Mouse (Mus musculus) hindbrain, embryonic 13.5 days (tissue): Measurements from ENCODE around the gene Gm9117. TPM values are rescaled to one million over a fixed set of nuclear protein-coding genes. Genes with fewer than 3 reads are reported as not detected.
"Not testable (repeated sequence)": the region's sequence is repeated elsewhere in the genome, so short reads cannot be mapped to it uniquely, and the experiment has no call there.

ENCODE experiments used
- ATAC-seq: fragments of 200-750 bp; cut with Nextera tagmentation; 2 replicates; pipeline ENCODE4 v1.8.0; 2017; ENCODE audit warnings: moderate TSS enrichment; ENCODE audit not compliant: low FRiP score
- H3K27ac ChIP-seq: fragments of 300-500 bp; sonication (generic); 2 replicates; pipeline ENCODE4 v1.5.1; 2015; ENCODE audit warnings: inconsistent platforms, mild to moderate bottlenecking, moderate library complexity
- H3K27me3 ChIP-seq: fragments of 300-500 bp; sonication (generic); 2 replicates; pipeline ENCODE4 v1.6.1; 2015; ENCODE audit warnings: mild to moderate bottlenecking, inconsistent platforms
- H3K36me3 ChIP-seq: fragments of 300-500 bp; sonication (generic); 2 replicates; pipeline ENCODE4 v1.6.1; 2015; ENCODE audit warnings: mild to moderate bottlenecking, inconsistent platforms
- H3K4me1 ChIP-seq: fragments of 300-500 bp; sonication (generic); replicated peaks from 2 replicates; pipeline ENCODE4 v1.6.1; 2015; ENCODE audit warnings: inconsistent platforms
- H3K4me2 ChIP-seq: fragments of 300-500 bp; sonication (generic); 2 replicates; pipeline ENCODE4 v1.6.1; 2015; ENCODE audit warnings: inconsistent platforms, mild to moderate bottlenecking, moderate library complexity
- H3K4me3 ChIP-seq: fragments of 300-500 bp; sonication (generic); 2 replicates; pipeline ENCODE4 v1.5.1; 2015; ENCODE audit warnings: mild to moderate bottlenecking, inconsistent platforms
- H3K9ac ChIP-seq: fragments of 300-500 bp; sonication (generic); 2 replicates; pipeline ENCODE4 v1.6.1; 2015; ENCODE audit warnings: mild to moderate bottlenecking, inconsistent platforms
- H3K9me3 ChIP-seq: fragments of 300-500 bp; sonication (generic); 2 replicates; pipeline ENCODE4 v1.6.1; 2016; ENCODE audit warnings: inconsistent platforms
- WGBS: fragments of 180-500 bp; shearing (Covaris S2); methylation state at CpG from one replicate; pipeline ENCODE4 v1.1.7; 2015; 5-methylcytosine and 5-hydroxymethylcytosine counted together
- polyA plus RNA-seq: library from polyadenylated mRNA; unstranded; fragments of >200 nt; fragmentation: Nextera tagmentation; extraction: Ambion mirVana; gene quantifications from 2 replicates; pipeline ENCODE4 v1.2.1, GENCODE M21; 2015

Gene Gm9117
- not detected in 2 replicates for polyA plus RNA-seq

- H3K27me3 ChIP-seq, H3K4me2 ChIP-seq, H3K36me3 ChIP-seq, H3K9ac ChIP-seq, H3K4me3 ChIP-seq, H3K4me1 ChIP-seq, ATAC-seq, H3K9me3 ChIP-seq, H3K27ac ChIP-seq: not testable (repeated sequence)
- 85% methylated on average over 4 of the region's 4 CpGs for WGBS
Measured at GRCm38 (mm10) chr3:93943443-93943842, at the start of gene Gm9117. Gene Gm9117 (minus strand): TSS chr3:93943543.

GRCm38 (mm10) chr3:93968938-93969337, 25.6 kb upstream of the Gm9117 start:
- ATAC-seq, H3K9me3 ChIP-seq, H3K36me3 ChIP-seq, H3K9ac ChIP-seq, H3K4me2 ChIP-seq, H3K27ac ChIP-seq, H3K4me3 ChIP-seq, H3K4me1 ChIP-seq, H3K27me3 ChIP-seq: not testable (repeated sequence)
- 92% methylated on average over 6 of the region's 6 CpGs for WGBS

- not testable (repeated sequence) for H3K4me1 ChIP-seq, ATAC-seq, H3K4me3 ChIP-seq, H3K4me2 ChIP-seq, H3K36me3 ChIP-seq, H3K27me3 ChIP-seq, H3K9ac ChIP-seq, H3K27ac ChIP-seq, H3K9me3 ChIP-seq
- 84% methylated on average over 3 of the region's 4 CpGs for WGBS
Measured at GRCm38 (mm10) chr3:93961214-93961613, 17.9 kb upstream of the Gm9117 start, which contains the start of gene Tdpoz5. Gene Tdpoz5 (minus strand): TSS chr3:93961314.

- not testable (repeated sequence) for H3K27ac ChIP-seq, H3K4me3 ChIP-seq, ATAC-seq, H3K4me1 ChIP-seq, H3K9me3 ChIP-seq, H3K9ac ChIP-seq, H3K27me3 ChIP-seq, H3K4me2 ChIP-seq, H3K36me3 ChIP-seq
- WGBS = 17% methylated on average over 1 of the region's 3 CpGs
Measured at GRCm38 (mm10) chr3:93938386-93938785, 5.0 kb downstream of the Gm9117 start.

Other genes with a start within 250 kb of the Gm9117 start
- gene Gm5773, start 170.5 kb downstream of the Gm9117 start, polyA plus RNA-seq = not detected in 2 replicates
- not detected in 2 replicates for gene Tdpoz4, start 147.1 kb downstream of the Gm9117 start, polyA plus RNA-seq
- not detected in 2 replicates for gene Tdpoz3, start 117.5 kb downstream of the Gm9117 start, polyA plus RNA-seq
- gene Tdpoz5, start 17.8 kb upstream of the Gm9117 start, polyA plus RNA-seq = not detected in 2 replicates
- not detected in 2 replicates for gene Gm9125, start 111.3 kb upstream of the Gm9117 start, polyA plus RNA-seq
- gene Gm10697, start 129.1 kb upstream of the Gm9117 start, polyA plus RNA-seq = not detected in 2 replicates
- not detected in 2 replicates for gene Gm10696, start 234.7 kb upstream of the Gm9117 start, polyA plus RNA-seq